Mouse (Mus musculus): ENCODE results near the gene Trpc4. TPM values are rescaled to one million over a fixed set of nuclear protein-coding genes. Genes with fewer than 3 reads are reported as not detected.

Gene Trpc4
- not detected in 2 replicates for polyA plus RNA-seq (2011; ENCODE audit: insufficient read depth, insufficient read length, low replicate concordance, missing spikeins)

DNA sequence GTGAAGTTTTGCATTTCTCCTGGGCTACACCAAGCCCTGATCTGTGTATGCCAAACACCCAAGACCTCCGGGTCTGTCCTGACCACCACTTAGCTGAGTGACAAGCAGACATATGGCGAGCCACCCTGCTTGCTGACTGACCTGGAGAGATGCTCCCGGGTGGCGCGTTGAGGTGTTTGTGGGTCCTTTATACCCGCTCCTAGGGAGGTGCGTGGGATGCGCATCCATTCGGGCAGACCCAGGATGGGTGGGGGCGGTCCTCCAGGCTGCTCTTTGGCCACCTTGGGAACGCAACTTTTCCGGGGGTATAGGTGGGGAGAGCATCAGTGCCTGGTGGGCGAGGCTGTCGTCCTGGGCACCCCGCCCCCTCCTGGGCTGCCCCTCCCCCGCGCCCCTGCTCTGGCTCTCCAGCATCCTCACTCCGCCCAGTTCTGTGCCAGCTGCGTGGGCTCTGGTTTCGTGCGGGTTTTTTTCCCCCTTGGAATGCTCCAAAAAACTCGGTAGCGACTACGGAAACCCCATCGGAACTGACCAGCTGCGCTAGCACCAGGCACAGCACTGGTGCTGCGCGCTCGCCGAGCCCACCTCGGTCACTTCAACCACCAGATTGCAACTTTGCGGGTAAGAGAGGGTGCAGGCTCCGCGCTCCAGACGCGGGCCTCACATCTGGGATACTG lies at the start of gene Trpc4:
Trpc4 (plus strand) TSS at position 397 of the 677 bp plus-strand sequence.
- H3K4me1 ChIP-seq (ENCODE audit: control insufficient read depth, insufficient read depth, low read length) = no peaks in the 10 kb centered on the region
- WGBS = 6% methylated on average over 36 of the region's 36 CpGs
- H3K27ac ChIP-seq (ENCODE audit: control insufficient read depth, insufficient read depth, low read depth, low read length, poor library complexity) = no peak within 1 kb of the TSS
- TF ChIP-seq CTCF (IDR thresholded peaks at IDR 0.05; ENCODE audit: control insufficient read depth, insufficient read depth, low read length) (no peak), POLR2A (IDR thresholded peaks at IDR 0.05; ENCODE audit: borderline replicate concordance, control insufficient read depth, low read depth, low read length) (no peak)
- H3K4me3 ChIP-seq (replicated peaks; ENCODE audit: control insufficient read depth, low read depth, low read length) = no peak within 1 kb of the TSS

GRCm38 (mm10) chr3:54111489-54111888 lies 44.3 kb upstream of the Trpc4 start:
- no peak overlapping the region for H3K4me3 ChIP-seq (replicated peaks; ENCODE audit: control insufficient read depth, low read depth, low read length)
- 60% methylated on average over 9 of the region's 9 CpGs for WGBS
- H3K4me1 ChIP-seq (ENCODE audit: control insufficient read depth, insufficient read depth, low read length) = no peaks in the 10 kb centered on the region
- TF ChIP-seq POLR2A (IDR thresholded peaks at IDR 0.05; ENCODE audit: borderline replicate concordance, control insufficient read depth, low read depth, low read length) = no peak
- no peak for TF ChIP-seq CTCF (IDR thresholded peaks at IDR 0.05; ENCODE audit: control insufficient read depth, insufficient read depth, low read length)
- H3K27ac ChIP-seq (ENCODE audit: control insufficient read depth, insufficient read depth, low read depth, low read length, poor library complexity) = no peak overlapping the region

- Histone ChIP-seq H3K4me1 (ENCODE audit: control insufficient read depth, insufficient read depth, low read length) (no peaks in the 10 kb centered on the region), H3K4me3 (replicated peaks; ENCODE audit: control insufficient read depth, low read depth, low read length) (no peak overlapping the region), H3K27ac (ENCODE audit: control insufficient read depth, insufficient read depth, low read depth, low read length, poor library complexity) (no peak overlapping the region)
- TF ChIP-seq CTCF (IDR thresholded peaks at IDR 0.05; ENCODE audit: control insufficient read depth, insufficient read depth, low read length) = no peak
- no peak for TF ChIP-seq POLR2A (IDR thresholded peaks at IDR 0.05; ENCODE audit: borderline replicate concordance, control insufficient read depth, low read depth, low read length)
- WGBS = 71% methylated on average over 5 of the region's 5 CpGs
Measured at GRCm38 (mm10) chr3:54135376-54135775, 20.5 kb upstream of the Trpc4 start.

- TF ChIP-seq CTCF (IDR thresholded peaks at IDR 0.05; ENCODE audit: control insufficient read depth, insufficient read depth, low read length) (no peak), POLR2A (IDR thresholded peaks at IDR 0.05; ENCODE audit: borderline replicate concordance, control insufficient read depth, low read depth, low read length) (no peak)
- 79% methylated on average over 2 of the region's 2 CpGs for WGBS
- H3K4me1 ChIP-seq (ENCODE audit: control insufficient read depth, insufficient read depth, low read length) = no peaks in the 10 kb centered on the region
- no peak overlapping the region for H3K4me3 ChIP-seq (replicated peaks; ENCODE audit: control insufficient read depth, low read depth, low read length)
- no peak overlapping the region for H3K27ac ChIP-seq (ENCODE audit: control insufficient read depth, insufficient read depth, low read depth, low read length, poor library complexity)
Measured at GRCm38 (mm10) chr3:54141376-54141775, 14.5 kb upstream of the Trpc4 start.

DNA sequence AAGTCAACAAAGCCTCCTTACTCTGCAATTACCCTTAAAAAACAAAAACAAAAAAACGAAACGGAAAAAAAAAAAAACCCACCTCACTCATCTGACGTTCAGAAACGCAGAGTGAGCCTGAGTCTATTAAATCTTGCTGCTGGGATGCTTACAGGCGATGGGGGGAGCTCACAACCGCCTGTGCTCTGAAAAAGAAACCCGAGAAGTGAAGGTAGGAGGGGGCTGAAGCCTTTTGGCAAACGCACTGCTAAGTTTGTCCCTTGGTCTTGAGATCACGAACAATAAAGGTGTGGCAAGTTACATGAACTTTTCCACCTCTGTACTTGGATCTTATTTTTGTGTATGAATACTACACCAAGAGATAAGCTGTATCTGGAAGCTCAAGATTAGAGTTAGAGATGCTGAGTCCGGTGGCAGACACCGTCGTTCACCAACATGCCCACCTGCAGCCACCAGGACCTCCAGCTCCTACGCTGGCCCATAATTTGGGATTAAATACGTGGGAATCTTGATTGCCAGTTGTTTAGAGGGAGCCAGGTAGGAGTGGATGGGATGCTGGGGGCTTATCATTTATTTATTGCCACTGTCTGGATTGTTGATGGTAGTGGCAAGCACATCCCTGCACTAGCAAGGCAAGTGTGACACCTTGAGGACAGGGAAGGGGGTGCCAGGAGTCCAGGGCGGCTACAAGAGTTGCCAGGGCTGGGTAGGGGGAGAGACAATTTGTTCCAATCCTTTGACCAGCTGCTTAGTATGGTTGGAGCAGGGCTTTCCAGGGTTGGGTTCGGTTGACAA lies 794 bp upstream of the Trpc4 start:
- TF ChIP-seq CTCF (IDR thresholded peaks at IDR 0.05; ENCODE audit: control insufficient read depth, insufficient read depth, low read length) (peak; percentile 44), POLR2A (IDR thresholded peaks at IDR 0.05; ENCODE audit: borderline replicate concordance, control insufficient read depth, low read depth, low read length) (no peak)
- Histone ChIP-seq H3K4me1 (ENCODE audit: control insufficient read depth, insufficient read depth, low read length) (no peaks in the 10 kb centered on the region), H3K4me3 (replicated peaks; ENCODE audit: control insufficient read depth, low read depth, low read length) (no peak overlapping the region), H3K27ac (ENCODE audit: control insufficient read depth, insufficient read depth, low read depth, low read length, poor library complexity) (no peak overlapping the region)
- WGBS = 10% methylated on average over 16 of the region's 16 CpGs

- no peaks in the 10 kb centered on the region for H3K4me1 ChIP-seq (ENCODE audit: control insufficient read depth, insufficient read depth, low read length)
- no peak overlapping the region for H3K4me3 ChIP-seq (replicated peaks; ENCODE audit: control insufficient read depth, low read depth, low read length)
- H3K27ac ChIP-seq (ENCODE audit: control insufficient read depth, insufficient read depth, low read depth, low read length, poor library complexity) = no peak overlapping the region
- TF ChIP-seq POLR2A (IDR thresholded peaks at IDR 0.05; ENCODE audit: borderline replicate concordance, control insufficient read depth, low read depth, low read length) (no peak), CTCF (IDR thresholded peaks at IDR 0.05; ENCODE audit: control insufficient read depth, insufficient read depth, low read length) (no peak)
- 2% methylated on average over 28 of the region's 28 CpGs for WGBS
Measured at GRCm38 (mm10) chr3:54156316-54157000, 623 bp downstream of the Trpc4 start.

GRCm38 (mm10) chr3:54170701-54171100 lies 14.9 kb downstream of the Trpc4 start:
- TF ChIP-seq POLR2A (IDR thresholded peaks at IDR 0.05; ENCODE audit: borderline replicate concordance, control insufficient read depth, low read depth, low read length) = no peak
- TF ChIP-seq CTCF (IDR thresholded peaks at IDR 0.05; ENCODE audit: control insufficient read depth, insufficient read depth, low read length) = no peak
- Histone ChIP-seq H3K4me1 (ENCODE audit: control insufficient read depth, insufficient read depth, low read length) (no peaks in the 10 kb centered on the region), H3K27ac (ENCODE audit: control insufficient read depth, insufficient read depth, low read depth, low read length, poor library complexity) (no peak overlapping the region), H3K4me3 (replicated peaks; ENCODE audit: control insufficient read depth, low read depth, low read length) (no peak overlapping the region)

- TF ChIP-seq CTCF (IDR thresholded peaks at IDR 0.05; ENCODE audit: control insufficient read depth, insufficient read depth, low read length) = no peak
- Histone ChIP-seq H3K27ac (ENCODE audit: control insufficient read depth, insufficient read depth, low read depth, low read length, poor library complexity) (no peak overlapping the region), H3K4me3 (replicated peaks; ENCODE audit: control insufficient read depth, low read depth, low read length) (no peak overlapping the region), H3K4me1 (ENCODE audit: control insufficient read depth, insufficient read depth, low read length) (no peaks in the 10 kb centered on the region)
- WGBS = 83% methylated on average over 1 of the region's 1 CpGs
Measured at GRCm38 (mm10) chr3:54177296-54177695, 21.5 kb downstream of the Trpc4 start.

All from bone marrow, adult 2 months (tissue).